Mouse (Mus musculus) embryonic fibroblast, embryonic 13.5 days (primary cell): ENCODE results near the gene S100pbp. TPM values are rescaled to one million over a fixed set of nuclear protein-coding genes. Genes with fewer than 3 reads are reported as not detected.

Experiments used
- H3K27ac ChIP-seq: 2 replicates; pipeline ENCODE4 v1.5.1; 2012; ENCODE audit warnings: low read length, control low read depth, inconsistent platforms; ENCODE audit not compliant: insufficient read depth
- H3K4me1 ChIP-seq: 2 replicates; pipeline ENCODE4 v1.6.1; 2011; ENCODE audit warnings: low read length; ENCODE audit not compliant: control insufficient read depth, insufficient read depth
- H3K4me3 ChIP-seq: 2 replicates; pipeline ENCODE4 v1.5.1; 2011; ENCODE audit warnings: mild to moderate bottlenecking, control low read depth, low read length; ENCODE audit not compliant: insufficient read depth
- CTCF ChIP-seq: IDR thresholded peaks from 2 replicates; pipeline ENCODE4 v1.5.1; 2011; ENCODE audit warnings: mild to moderate bottlenecking, control low read depth, low read length, moderate library complexity, borderline replicate concordance; ENCODE audit not compliant: insufficient read depth
- POLR2A ChIP-seq: IDR thresholded peaks from 2 replicates; pipeline ENCODE4 v1.6.1; 2011; ENCODE audit warnings: low read depth, mild to moderate bottlenecking, control low read depth, low read length, moderate library complexity
- polyA plus RNA-seq: library from polyadenylated mRNA; stranded (reverse); fragments of >200 nt; gene quantifications from 2 replicates; pipeline ENCODE4 v1.2.4, GENCODE M21; 2011; ENCODE audit warnings: low read depth; ENCODE audit not compliant: missing spikeins, insufficient read length

Gene S100pbp
- polyA plus RNA-seq, 1 experiment, result 65.4 TPM

DNA sequence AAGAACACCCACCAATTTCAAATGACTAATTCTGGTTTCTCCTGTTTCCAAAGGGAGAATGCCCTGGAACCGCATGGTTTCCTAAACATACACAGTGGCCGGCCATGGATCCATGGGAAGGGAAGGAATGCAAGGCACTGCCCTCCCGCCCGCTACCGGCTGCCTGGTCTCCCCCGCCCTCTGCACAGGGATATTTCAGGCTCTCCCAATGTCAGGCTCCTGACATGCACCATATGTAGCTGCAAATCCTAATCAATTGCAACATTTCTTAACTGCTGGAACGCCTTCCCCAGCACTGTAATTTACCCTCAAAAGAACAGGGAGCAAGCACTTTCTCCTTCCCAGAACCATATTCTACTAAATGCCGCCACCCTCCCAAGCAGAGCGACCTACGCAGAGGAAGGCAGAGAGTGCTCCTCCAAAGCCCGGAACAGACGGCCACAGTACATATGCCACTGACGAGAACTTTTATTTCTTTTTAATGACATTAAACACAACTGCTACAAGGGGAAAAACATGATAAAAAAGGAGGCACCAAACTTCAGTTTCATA, 41.9 kb downstream of the S100pbp start:
- Histone ChIP-seq H3K27ac (no peak overlapping the region), H3K4me3 (no peak overlapping the region), H3K4me1 (peaks cover 13% of the 10 kb centered on the region)
- TF ChIP-seq POLR2A, result no peak
- TF ChIP-seq CTCF, result no peak

DNA sequence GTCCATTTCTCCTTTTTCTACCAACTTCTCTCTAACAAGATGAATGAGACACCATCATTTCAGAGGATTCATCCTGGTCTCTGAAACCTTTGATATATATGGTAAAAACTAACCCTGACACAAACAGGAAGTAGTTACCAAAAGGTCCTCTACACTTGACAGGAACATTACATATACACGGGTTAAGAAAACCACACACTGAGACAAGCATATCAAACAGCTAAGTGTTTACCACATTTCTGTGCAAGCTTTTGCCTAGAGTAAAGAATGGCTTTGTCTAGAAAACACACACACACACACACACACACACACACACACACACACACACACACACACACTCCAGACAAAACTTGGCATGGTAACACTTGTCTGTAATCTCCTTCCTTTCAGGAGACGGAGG, 43.1 kb downstream of the S100pbp start:
- no peak for TF ChIP-seq CTCF
- TF ChIP-seq POLR2A, result no peak
- peaks cover 13% of the 10 kb centered on the region for H3K4me1 ChIP-seq
- no peak overlapping the region for H3K4me3 ChIP-seq
- H3K27ac ChIP-seq, result no peak overlapping the region

DNA sequence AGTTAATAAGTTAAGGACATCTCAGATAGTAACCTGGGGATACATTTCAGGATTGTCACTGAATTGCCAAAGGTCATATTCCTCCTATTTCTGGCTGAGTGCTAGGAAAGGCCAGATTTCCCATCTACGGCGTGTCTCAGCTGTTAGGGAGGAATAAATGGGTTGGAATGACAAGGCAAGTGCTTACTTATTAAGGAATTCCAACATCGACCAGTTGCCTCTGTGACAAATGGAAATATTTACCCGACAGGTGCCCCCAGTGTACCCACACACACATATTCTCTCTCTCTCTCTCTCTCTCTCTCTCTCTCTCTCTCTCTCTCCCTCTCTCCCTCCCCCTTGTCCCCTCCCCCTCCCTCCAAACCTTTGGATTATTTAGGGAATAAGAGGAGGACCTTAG, 43.6 kb downstream of the S100pbp start:
- TF ChIP-seq POLR2A, result no peak
- TF ChIP-seq CTCF, result no peak
- H3K4me3 ChIP-seq, result no peak overlapping the region
- H3K4me1 ChIP-seq, result peaks cover 13% of the 10 kb centered on the region
- no peak overlapping the region for H3K27ac ChIP-seq

DNA sequence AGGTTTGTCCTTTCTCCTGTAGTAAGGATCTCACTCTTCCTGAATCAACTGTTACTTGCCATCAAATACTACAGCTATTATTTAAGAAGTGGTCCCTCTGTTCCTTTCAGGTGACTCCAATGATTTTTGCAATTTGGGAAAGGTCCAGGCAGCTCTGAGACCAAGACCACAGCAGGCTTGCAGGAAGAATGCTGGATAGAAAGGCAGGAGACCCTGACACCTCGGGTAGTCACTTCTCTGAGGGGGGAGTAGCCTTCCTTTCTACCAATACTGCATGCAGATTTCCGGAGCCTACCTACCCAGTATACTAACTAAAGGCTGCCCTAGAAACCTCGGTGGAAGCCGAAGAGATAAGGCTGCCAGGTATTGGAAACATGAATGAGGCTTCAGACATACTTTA, 44.1 kb downstream of the S100pbp start:
- TF ChIP-seq CTCF (no peak), POLR2A (no peak)
- peaks cover 13% of the 10 kb centered on the region for H3K4me1 ChIP-seq
- no peak overlapping the region for H3K4me3 ChIP-seq
- peak overlapping the region; percentile 34 for H3K27ac ChIP-seq

DNA sequence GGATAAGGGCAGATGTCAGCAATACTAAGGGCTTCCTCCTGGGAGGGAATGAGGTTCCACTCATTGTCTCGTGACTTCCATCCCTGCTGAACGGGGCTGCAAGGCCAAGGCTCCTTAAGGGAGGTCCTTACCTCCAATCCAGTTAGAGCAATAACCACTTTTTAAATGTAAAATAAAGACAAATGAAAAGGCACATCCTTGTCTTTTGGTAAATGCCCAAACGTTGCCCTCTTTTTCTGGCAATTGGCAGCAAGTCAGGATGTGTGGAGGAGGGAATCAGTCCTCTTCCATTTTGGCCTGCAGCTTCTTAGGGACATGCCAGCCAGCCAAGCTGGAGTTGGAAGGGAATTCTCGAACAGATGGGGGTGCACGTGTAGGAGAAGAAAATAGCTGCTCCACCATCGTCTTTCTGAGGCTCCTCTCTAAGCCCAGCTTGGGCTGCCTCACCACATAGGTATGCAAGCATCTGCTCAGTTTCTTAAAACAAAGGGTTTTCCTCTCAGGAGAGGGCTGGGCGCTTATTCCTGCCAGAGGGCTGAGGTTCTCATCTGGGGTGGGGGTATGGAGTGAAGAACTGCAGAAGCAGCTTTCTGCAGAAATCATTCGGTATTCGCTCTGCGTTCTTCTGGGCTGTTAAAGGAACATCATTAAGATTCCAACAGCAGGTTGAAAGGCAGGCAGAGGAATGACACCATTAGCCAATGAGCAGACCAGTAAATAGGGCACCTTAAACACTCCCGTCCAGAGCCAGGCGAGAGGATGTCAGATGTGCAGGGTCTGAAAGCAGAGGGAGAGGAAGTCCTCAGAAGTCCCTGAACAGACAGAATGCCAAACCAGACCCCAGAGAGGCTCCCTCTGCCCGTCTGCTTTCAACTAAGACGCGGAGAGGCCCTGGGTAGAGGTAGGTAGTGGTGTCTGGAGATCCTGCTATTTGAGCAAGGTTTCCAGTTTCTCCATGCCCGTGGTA, 44.8 kb downstream of the S100pbp start:
- H3K4me1 ChIP-seq, result peaks cover 16% of the 10 kb centered on the region
- TF ChIP-seq POLR2A (no peak), CTCF (no peak)
- H3K27ac ChIP-seq, result peak overlapping the region; percentile 50
- H3K4me3 ChIP-seq, result no peak overlapping the region

DNA sequence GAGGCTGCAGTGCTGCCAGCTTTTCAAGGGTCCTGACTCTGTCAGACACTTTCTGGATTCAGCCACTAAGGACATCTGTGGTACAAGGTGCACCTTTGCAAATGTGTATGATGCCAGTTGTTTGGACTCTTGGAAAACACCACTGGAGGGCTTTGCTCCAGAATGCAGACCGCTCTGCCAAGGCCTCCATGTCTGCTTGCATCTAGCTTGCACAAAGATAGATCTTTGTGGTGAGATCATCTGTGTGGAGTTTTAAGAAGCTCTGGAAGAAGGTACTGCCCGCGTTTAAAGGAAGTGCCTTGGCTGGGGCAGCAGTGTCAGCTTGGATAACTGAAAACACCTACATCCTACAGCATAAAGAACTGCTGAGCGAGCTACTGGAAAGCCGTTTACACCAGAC, 46.0 kb downstream of the S100pbp start:
- no peak for TF ChIP-seq CTCF
- TF ChIP-seq POLR2A, result no peak
- Histone ChIP-seq H3K4me3 (no peak overlapping the region), H3K4me1 (peaks cover 16% of the 10 kb centered on the region), H3K27ac (no peak overlapping the region)

DNA sequence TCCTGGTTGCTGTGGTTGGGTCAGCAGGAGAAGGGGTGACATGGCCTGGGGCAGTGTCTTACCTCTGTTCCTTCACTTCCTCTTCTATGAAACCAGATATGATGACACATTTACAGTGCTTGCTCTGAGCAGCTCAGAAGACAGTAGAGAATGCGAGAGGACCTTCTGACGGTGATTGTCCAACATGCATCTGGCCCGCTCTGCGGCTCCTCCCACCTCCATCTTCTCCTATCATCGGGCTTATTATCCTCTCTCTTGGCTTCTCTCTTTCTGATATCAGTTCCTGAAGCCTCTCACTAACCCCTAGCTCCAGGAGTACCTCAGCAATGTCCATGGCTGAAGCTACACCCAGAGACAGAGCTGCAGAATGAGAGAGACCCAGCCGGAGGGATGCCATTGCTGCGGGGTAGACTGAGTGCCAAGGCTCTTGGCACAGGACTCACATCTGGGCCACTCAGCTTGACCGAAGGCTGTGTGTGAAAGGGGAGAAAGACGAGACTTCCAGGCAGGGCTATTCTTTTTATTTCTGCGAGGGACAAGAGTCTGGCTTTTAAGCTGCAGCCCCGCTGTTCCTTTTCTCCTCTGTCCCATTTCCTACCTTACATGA, 47.0 kb downstream of the S100pbp start:
- Histone ChIP-seq H3K27ac (no peak overlapping the region), H3K4me1 (peaks cover 16% of the 10 kb centered on the region), H3K4me3 (no peak overlapping the region)
- TF ChIP-seq CTCF (no peak), POLR2A (no peak)

DNA sequence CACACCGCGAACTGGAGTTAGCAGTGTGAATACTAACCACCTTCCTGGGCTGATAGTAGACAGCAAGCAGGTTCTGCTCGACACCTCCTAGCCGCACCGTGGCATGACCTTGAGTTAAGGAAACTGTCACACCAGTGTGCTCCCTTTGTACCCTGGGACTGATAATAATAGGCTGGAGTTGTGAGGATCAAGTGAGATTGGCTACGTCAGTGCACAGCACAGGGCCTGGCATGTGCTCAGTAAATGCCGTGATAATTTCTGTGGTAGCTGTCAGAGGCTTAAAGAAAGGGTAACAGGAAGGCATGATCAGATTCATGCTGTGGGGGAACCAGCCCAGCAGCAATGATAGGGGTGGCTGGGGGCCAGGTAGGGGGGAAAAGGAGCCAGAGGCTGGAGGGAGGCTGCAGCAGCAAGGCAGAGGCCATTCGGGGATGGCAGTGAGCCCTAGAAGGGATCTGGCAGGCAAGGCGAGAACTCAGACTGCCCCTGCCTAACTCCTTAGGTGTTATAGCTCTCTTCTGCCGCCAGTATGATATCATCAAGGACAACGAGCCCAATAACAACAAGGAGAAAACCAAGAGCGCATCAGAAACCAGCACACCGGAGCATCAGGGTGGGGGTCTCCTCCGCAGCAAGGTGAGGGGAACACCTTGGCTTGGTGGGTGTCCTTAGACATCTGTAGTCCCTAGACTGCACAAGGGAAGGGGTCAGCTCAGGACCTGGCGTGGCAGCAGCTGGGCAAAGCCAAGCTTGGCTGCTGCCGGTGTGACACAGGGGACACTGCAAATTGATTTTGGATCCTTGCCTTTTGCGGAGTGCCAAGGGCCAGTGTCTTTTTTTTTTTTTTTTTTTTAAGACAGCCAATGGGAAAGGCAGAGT, 47.7 kb downstream of the S100pbp start:
- H3K4me1 ChIP-seq, result peaks cover 16% of the 10 kb centered on the region
- TF ChIP-seq POLR2A, result no peak
- no peak for TF ChIP-seq CTCF
- no peak overlapping the region for H3K27ac ChIP-seq
- H3K4me3 ChIP-seq, result no peak overlapping the region

DNA sequence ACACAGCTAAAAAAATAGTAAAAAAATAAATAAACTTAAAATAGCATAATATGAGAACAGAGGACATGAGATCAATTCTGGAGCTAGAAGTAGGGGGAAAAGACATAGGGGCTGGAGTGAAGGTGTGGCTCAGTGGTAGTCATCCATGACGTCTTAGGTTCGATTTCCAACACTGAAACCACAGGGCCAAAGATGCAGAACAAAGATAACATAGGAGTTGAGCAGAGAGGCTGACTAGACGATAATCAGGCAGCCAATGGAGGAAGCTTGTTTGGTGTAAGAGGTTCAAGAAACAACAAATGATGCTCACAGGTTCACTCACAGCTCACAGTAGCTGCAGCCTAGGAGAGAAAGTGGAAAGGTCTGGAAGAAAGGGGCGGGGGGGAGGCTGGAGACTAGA, 48.7 kb downstream of the S100pbp start:
- Histone ChIP-seq H3K4me3 (no peak overlapping the region), H3K27ac (no peak overlapping the region), H3K4me1 (peaks cover 16% of the 10 kb centered on the region)
- no peak for TF ChIP-seq POLR2A
- no peak for TF ChIP-seq CTCF
